Mouse (Mus musculus): ENCODE data around the gene Cct5. TPM values are rescaled to one million over a fixed set of nuclear protein-coding genes. Genes with fewer than 3 reads are reported as not detected.

The Cct5 gene
- polyA plus RNA-seq (2016; fragmentation: Nextera tagmentation; extraction: Ambion mirVana): 397 and 401 TPM in 2 replicates

- Histone ChIP-seq H3K9me3 (replicated peaks) (no peaks in the 10 kb centered on the region), H3K27ac (ENCODE audit: poor library complexity, severe bottlenecking) (peak within 1 kb of the TSS; percentile 81), H3K27me3 (replicated peaks) (no peaks in the 10 kb centered on the region), H3K4me2 (peak within 1 kb of the TSS; percentile 75), H3K36me3 (peaks cover 12% of the 10 kb centered on the region), H3K9ac (peak within 1 kb of the TSS; percentile 94), H3K4me1 (replicated peaks) (peaks cover 26% of the 10 kb centered on the region), H3K4me3 (peak within 1 kb of the TSS; percentile 88)
- peak; percentile 90 for ATAC-seq (ENCODE audit: insufficient number of reproducible peaks, low FRiP score)
- WGBS: under 1% methylated on average over 63 of the region's 63 CpGs
Measured at GRCm38 (mm10) chr15:31601646-31602374, at the start of gene Cct5, which contains the start of gene Fam173b. Gene Cct5 (minus strand): TSS chr15:31601804. Gene Fam173b (plus strand): TSS chr15:31601852.

- ATAC-seq (ENCODE audit: insufficient number of reproducible peaks, low FRiP score): no peak
- Histone ChIP-seq H3K9ac (no peak overlapping the region), H3K9me3 (replicated peaks) (no peaks in the 10 kb centered on the region), H3K27me3 (replicated peaks) (no peaks in the 10 kb centered on the region), H3K4me1 (replicated peaks) (no peaks in the 10 kb centered on the region), H3K27ac (ENCODE audit: poor library complexity, severe bottlenecking) (no peak overlapping the region), H3K4me3 (no peak overlapping the region), H3K4me2 (no peak overlapping the region), H3K36me3 (no peaks in the 10 kb centered on the region)
- WGBS: 95% methylated on average over 7 of the region's 7 CpGs
Measured at GRCm38 (mm10) chr15:31650821-31651220, 49.2 kb upstream of the Cct5 start.

- no peak overlapping the region for H3K4me2 ChIP-seq
- 87% methylated on average over 12 of the region's 12 CpGs for WGBS
- no peak for ATAC-seq (ENCODE audit: insufficient number of reproducible peaks, low FRiP score)
- H3K9ac ChIP-seq: no peak overlapping the region
- no peak overlapping the region for H3K27ac ChIP-seq (ENCODE audit: poor library complexity, severe bottlenecking)
- no peak overlapping the region for H3K4me3 ChIP-seq
- no peaks in the 10 kb centered on the region for H3K36me3 ChIP-seq
- H3K27me3 ChIP-seq (replicated peaks): no peaks in the 10 kb centered on the region
- no peaks in the 10 kb centered on the region for H3K9me3 ChIP-seq (replicated peaks)
- H3K4me1 ChIP-seq (replicated peaks): no peaks in the 10 kb centered on the region
Measured at GRCm38 (mm10) chr15:31649691-31650090, 48.1 kb upstream of the Cct5 start.

GRCm38 (mm10) chr15:31647851-31648569, 46.4 kb upstream of the Cct5 start:
- no peak for ATAC-seq (ENCODE audit: insufficient number of reproducible peaks, low FRiP score)
- no peaks in the 10 kb centered on the region for H3K36me3 ChIP-seq
- H3K4me1 ChIP-seq (replicated peaks): no peaks in the 10 kb centered on the region
- no peak overlapping the region for H3K4me2 ChIP-seq
- no peak overlapping the region for H3K4me3 ChIP-seq
- H3K9ac ChIP-seq: no peak overlapping the region
- H3K27me3 ChIP-seq (replicated peaks): no peaks in the 10 kb centered on the region
- 53% methylated on average over 8 of the region's 8 CpGs for WGBS
- H3K27ac ChIP-seq (ENCODE audit: poor library complexity, severe bottlenecking): no peak overlapping the region
- no peaks in the 10 kb centered on the region for H3K9me3 ChIP-seq (replicated peaks)

- no peak overlapping the region for H3K4me2 ChIP-seq
- ATAC-seq (ENCODE audit: insufficient number of reproducible peaks, low FRiP score): no peak
- H3K9ac ChIP-seq: no peak overlapping the region
- WGBS: 83% methylated on average over 6 of the region's 6 CpGs
- H3K27me3 ChIP-seq (replicated peaks): no peaks in the 10 kb centered on the region
- H3K4me1 ChIP-seq (replicated peaks): no peaks in the 10 kb centered on the region
- H3K27ac ChIP-seq (ENCODE audit: poor library complexity, severe bottlenecking): no peak overlapping the region
- no peaks in the 10 kb centered on the region for H3K36me3 ChIP-seq
- H3K4me3 ChIP-seq: no peak overlapping the region
- no peaks in the 10 kb centered on the region for H3K9me3 ChIP-seq (replicated peaks)
Measured at GRCm38 (mm10) chr15:31647225-31647624, 45.6 kb upstream of the Cct5 start.

GRCm38 (mm10) chr15:31636091-31636595, 34.5 kb upstream of the Cct5 start:
- Histone ChIP-seq H3K9me3 (replicated peaks) (peaks cover 5% of the 10 kb centered on the region), H3K4me3 (no peak overlapping the region), H3K27me3 (replicated peaks) (no peaks in the 10 kb centered on the region), H3K9ac (no peak overlapping the region), H3K4me1 (replicated peaks) (0 out of 2 replicates have a peak, but pooled peaks cover 7% of the 10 kb centered on the region), H3K36me3 (no peaks in the 10 kb centered on the region), H3K27ac (ENCODE audit: poor library complexity, severe bottlenecking) (no peak overlapping the region), H3K4me2 (no peak overlapping the region)
- WGBS: 80% methylated on average over 9 of the region's 9 CpGs
- no peak for ATAC-seq (ENCODE audit: insufficient number of reproducible peaks, low FRiP score)

GRCm38 (mm10) chr15:31634582-31634981, 33.0 kb upstream of the Cct5 start:
- Histone ChIP-seq H3K27me3 (replicated peaks) (no peaks in the 10 kb centered on the region), H3K36me3 (no peaks in the 10 kb centered on the region), H3K4me1 (replicated peaks) (0 out of 2 replicates have a peak, but pooled peaks cover 7% of the 10 kb centered on the region), H3K9ac (no peak overlapping the region), H3K9me3 (replicated peaks) (peaks cover 5% of the 10 kb centered on the region), H3K4me2 (no peak overlapping the region), H3K27ac (ENCODE audit: poor library complexity, severe bottlenecking) (no peak overlapping the region), H3K4me3 (no peak overlapping the region)
- no peak for ATAC-seq (ENCODE audit: insufficient number of reproducible peaks, low FRiP score)
- WGBS: 83% methylated on average over 6 of the region's 6 CpGs

GRCm38 (mm10) chr15:31632478-31632877, 30.9 kb upstream of the Cct5 start:
- Histone ChIP-seq H3K27me3 (replicated peaks) (no peaks in the 10 kb centered on the region), H3K4me1 (replicated peaks) (0 out of 2 replicates have a peak, but pooled peaks cover 7% of the 10 kb centered on the region), H3K9ac (no peak overlapping the region), H3K4me2 (no peak overlapping the region), H3K4me3 (no peak overlapping the region), H3K27ac (ENCODE audit: poor library complexity, severe bottlenecking) (no peak overlapping the region), H3K9me3 (replicated peaks) (peaks cover 5% of the 10 kb centered on the region), H3K36me3 (no peaks in the 10 kb centered on the region)
- 75% methylated on average over 4 of the region's 4 CpGs for WGBS
- ATAC-seq (ENCODE audit: insufficient number of reproducible peaks, low FRiP score): no peak

GRCm38 (mm10) chr15:31631396-31631858, 29.8 kb upstream of the Cct5 start:
- Histone ChIP-seq H3K4me2 (no peak overlapping the region), H3K9ac (no peak overlapping the region), H3K27ac (ENCODE audit: poor library complexity, severe bottlenecking) (no peak overlapping the region), H3K4me1 (replicated peaks) (0 out of 2 replicates have a peak, but pooled peaks cover 9% of the 10 kb centered on the region), H3K36me3 (no peaks in the 10 kb centered on the region), H3K27me3 (replicated peaks) (no peaks in the 10 kb centered on the region), H3K9me3 (replicated peaks) (peaks cover 5% of the 10 kb centered on the region), H3K4me3 (no peak overlapping the region)
- no peak for ATAC-seq (ENCODE audit: insufficient number of reproducible peaks, low FRiP score)
- 82% methylated on average over 12 of the region's 12 CpGs for WGBS

- Histone ChIP-seq H3K9me3 (replicated peaks) (peaks cover 5% of the 10 kb centered on the region), H3K9ac (no peak overlapping the region), H3K27me3 (replicated peaks) (no peaks in the 10 kb centered on the region), H3K4me1 (replicated peaks) (0 out of 2 replicates have a peak, but pooled peaks cover 9% of the 10 kb centered on the region), H3K4me3 (no peak overlapping the region), H3K36me3 (no peaks in the 10 kb centered on the region), H3K4me2 (no peak overlapping the region), H3K27ac (ENCODE audit: poor library complexity, severe bottlenecking) (no peak overlapping the region)
- no peak for ATAC-seq (ENCODE audit: insufficient number of reproducible peaks, low FRiP score)
- WGBS: 87% methylated on average over 3 of the region's 3 CpGs
Measured at GRCm38 (mm10) chr15:31629556-31629955, 28.0 kb upstream of the Cct5 start.

- no peak overlapping the region for H3K27ac ChIP-seq (ENCODE audit: poor library complexity, severe bottlenecking)
- 76% methylated on average over 10 of the region's 10 CpGs for WGBS
- H3K27me3 ChIP-seq (replicated peaks): no peaks in the 10 kb centered on the region
Measured at GRCm38 (mm10) chr15:31628180-31628579, 26.6 kb upstream of the Cct5 start.

More at GRCm38 (mm10) chr15:31628180-31628579, 26.6 kb upstream of the Cct5 start:
- Histone ChIP-seq H3K4me1 (replicated peaks) (0 out of 2 replicates have a peak, but pooled peaks cover 9% of the 10 kb centered on the region), H3K9me3 (replicated peaks) (no peaks in the 10 kb centered on the region), H3K4me2 (no peak overlapping the region), H3K4me3 (no peak overlapping the region), H3K36me3 (peaks cover 10% of the 10 kb centered on the region), H3K9ac (no peak overlapping the region)
- no peak for ATAC-seq (ENCODE audit: insufficient number of reproducible peaks, low FRiP score)
